Mouse (Mus musculus) cerebellum, adult 11 months (tissue): Measurements from ENCODE around the gene Pml.
"Not testable (repeated sequence)": the region's sequence is repeated elsewhere in the genome, so short reads cannot be mapped to it uniquely, and the experiment has no call there.

ENCODE experiments used
- DNase-seq: peaks from one replicate; pipeline ENCODE4 v3.0.0; 2022

The Pml gene

DNA sequence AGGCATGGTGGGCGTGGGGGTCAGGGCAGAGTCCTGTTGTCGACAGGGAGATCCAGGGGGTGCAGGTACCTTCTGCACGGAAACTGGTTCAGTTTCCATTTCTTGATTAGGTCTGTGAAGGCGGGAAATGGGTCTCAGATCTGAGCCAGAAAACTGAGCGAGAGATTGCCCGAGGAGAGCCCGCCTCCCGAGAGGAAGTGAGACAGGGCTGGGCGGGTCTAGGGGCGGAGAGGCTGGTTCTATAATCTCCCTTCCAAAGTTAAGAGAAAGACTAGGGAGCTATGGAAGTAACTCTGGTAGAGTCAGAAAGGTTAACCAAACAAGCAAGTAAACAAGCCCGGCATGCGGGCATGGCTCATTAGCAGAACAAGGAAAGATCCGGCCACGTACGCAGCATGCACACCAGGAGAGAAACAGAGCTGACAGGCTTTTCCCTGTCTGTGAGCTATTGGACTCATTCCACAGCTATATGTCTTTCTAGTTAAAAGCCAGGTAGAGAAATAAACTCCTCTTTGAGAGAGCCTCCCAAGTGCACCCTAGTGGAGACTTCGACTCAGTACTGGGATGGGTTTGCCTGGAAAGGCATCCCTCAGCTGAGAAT is at the start of gene Pml:
Gene Pml, minus strand, starts transcription at position 195 of the 601 bp plus-strand sequence.
- peak; percentile 39 for DNase-seq

DNA sequence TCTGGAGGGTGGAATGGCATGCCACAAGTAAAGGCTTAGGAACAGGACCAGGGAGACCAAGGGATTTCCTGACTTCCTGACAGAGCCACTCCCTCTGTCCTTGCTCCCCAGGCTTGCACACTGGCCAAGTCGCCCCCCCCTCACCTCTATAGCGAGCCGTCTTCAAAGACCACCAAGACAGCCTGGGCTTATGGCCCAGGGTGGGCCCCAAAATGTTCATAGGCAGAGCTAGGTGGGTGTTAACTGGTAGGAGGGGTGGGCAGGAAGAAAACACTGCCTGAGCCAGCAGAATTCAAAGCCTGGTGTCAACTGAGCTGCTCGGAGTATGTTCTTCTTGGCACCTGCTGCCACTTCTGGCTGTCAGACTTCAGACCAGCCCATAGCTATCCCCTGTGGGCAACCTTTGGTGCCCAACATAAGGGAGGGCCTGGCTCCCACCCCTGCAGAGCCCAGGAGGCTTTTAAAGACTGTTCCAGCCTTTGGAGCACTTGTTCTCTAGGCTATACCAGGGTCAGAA is 48.4 kb upstream of the Pml start:
- no peak for DNase-seq

DNA sequence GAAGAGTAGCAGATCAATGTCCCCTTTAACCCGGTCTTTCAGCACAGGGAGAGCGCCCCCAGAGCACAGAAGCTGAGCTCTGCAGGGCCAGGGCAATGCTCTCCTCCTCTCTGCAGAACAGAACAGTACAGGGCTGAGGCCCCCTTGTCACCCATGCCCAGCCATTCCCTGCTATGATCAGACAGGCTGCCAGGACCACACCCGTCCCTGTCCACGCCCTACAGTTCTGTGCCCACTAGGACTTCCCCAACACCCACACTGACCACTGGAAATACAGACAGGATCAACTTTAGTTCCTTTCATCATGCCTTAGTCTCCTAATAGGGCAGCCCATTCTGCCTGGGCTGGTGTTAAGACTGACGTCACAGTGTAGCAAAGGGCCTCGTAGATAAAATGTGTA is 47.5 kb upstream of the Pml start:
- no peak for DNase-seq

- no peak for DNase-seq
These were observed 46.3 kb upstream of the Pml start for GRCm38 (mm10) chr9:58295766-58296361.

GRCm38 (mm10) chr9:58295345-58295744 is 45.8 kb upstream of the Pml start:
- DNase-seq: no peak

DNA sequence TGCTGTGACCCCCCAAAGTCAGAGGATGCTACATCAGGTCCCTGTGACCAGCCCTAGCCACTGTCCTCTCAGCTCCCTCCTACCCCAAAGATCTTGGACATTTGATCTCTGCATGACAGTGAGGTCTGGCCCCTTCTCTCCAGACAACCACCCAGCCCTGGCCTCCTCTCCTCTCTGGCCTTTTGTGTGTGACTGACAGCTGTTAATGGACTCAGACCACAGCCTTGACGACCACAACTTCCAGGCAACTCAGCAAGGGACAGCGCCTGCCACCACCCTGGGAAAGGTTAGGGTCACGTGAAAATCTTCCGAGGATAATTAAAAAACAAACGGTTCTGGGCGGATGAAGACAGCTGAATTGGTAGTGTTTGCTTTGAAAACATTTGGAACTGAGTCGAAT is 44.9 kb upstream of the Pml start:
- no peak for DNase-seq

GRCm38 (mm10) chr9:58289901-58290300 is 40.3 kb upstream of the Pml start:
- DNase-seq: no peak

DNA sequence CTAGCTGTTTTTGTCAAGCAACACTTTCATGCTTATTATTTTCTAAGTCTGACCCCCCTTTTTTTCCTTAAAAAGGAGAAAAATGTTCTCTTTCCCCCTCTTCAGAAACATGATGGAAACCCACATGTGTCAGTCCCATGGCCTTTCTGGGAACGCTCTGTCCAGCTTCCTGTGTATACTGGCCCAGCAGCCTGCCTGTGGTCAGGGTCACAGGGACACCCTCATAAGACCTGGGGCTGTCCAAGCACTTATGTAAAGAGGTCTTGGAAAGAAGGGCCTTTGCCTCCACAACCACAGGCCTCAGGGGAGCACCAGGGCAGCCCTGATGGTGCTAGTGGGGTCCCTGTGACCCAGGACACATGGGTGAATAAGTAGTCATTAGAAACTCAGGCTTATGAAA is 39.5 kb upstream of the Pml start:
- DNase-seq: no peak

DNA sequence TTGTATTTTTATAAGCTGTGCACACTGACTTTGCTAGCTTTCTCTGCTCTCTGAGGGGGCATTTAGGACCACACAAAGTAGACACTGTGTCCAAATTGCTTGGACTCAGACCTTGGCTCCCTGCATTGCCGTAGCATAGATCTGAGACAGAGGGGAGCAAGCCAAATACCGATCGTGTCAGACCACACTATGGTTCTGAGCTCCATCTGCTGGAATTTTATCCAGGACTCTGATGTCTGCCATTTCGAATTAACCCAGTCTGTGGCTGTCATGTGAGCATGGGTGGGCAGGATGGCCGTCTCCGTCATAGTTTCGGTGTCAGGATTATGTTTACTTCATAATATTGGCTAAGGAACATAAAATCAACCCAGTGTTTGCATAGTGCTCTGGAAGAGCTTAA is 33.8 kb upstream of the Pml start:
- DNase-seq: no peak

DNA sequence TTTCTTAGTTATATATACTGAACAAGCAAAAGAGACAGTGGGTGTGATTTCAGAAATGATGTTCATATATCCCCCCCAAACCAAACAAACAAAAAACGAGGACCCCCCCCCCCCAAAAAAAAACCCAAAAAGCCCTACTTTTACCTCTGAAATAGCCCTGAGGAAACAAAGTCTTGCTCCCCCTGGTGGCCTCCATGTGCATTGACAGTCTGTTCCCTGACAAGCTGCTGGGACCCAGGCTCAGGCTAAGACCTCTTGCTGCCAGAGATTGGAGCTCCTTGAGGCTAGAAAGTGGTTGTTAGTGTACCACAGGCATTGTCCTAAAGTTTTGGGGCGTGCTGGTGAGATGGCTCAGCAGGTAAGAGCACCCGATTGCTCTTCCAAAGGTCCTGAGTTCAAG is 32.0 kb upstream of the Pml start:
- DNase-seq: peak; percentile 18

DNA sequence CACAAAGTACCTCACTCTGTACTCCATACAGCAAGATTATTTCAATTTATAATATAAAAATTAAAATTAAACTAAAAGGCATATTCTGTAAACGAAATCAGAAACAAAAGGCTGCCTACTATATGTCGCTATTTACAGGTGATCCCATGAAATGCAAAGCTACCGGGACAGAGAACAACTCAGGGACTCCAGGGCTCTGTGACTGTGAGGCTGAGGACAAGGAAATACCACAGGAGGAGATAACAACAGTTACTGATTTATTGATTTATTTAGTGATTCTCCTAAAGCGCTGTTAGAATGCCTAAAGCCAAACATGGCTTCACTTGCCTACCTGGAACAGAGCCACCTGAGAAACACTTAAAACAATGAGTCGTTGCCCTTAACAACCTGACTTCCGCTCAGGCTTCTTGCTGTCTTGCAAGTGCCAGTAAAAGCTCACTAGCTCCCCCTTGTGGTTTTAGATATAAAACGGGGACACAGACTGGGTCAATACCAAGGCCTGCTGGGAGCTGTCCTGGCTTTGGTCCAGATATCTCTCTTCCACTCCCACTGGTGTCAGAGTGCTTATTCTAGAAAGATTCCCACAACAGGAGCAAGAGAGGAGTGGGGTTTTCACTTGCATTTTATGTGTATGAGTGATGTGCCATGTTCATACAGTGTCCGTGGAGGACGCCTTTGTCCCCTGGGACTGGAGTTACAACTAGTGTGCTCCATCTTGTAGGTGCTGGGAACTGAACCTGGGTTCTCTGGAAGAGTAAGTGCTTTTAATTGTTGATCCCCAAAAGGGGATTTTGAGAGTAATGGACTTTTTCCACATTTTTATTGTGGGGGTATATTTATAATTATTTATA is 30.9 kb upstream of the Pml start:
- DNase-seq: peak; percentile 53

DNA sequence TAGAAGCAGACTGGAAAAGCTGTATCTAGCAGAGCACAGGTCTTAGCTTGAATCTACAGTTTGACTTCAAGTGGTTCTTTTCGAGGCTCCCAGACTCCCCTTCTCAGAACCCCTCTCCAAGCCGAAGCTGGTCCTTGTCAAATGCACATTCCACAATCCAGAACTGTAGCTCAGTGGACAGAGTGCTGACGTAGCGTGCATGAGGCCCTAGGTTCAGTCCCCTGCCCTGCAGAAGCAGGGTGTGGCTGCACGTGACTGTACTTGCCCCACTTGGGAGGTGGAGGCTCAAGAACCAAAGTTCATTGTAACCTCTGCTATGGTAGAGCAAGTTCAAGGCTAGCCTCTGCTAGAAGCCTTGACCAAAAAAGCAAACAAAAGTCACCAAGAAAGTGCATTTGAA is 30.2 kb upstream of the Pml start:
- DNase-seq: no peak

- no peak for DNase-seq
These were observed 29.5 kb upstream of the Pml start for GRCm38 (mm10) chr9:58278821-58279723.

- DNase-seq: no peak
These were observed 28.7 kb upstream of the Pml start for GRCm38 (mm10) chr9:58278313-58278712.

DNA sequence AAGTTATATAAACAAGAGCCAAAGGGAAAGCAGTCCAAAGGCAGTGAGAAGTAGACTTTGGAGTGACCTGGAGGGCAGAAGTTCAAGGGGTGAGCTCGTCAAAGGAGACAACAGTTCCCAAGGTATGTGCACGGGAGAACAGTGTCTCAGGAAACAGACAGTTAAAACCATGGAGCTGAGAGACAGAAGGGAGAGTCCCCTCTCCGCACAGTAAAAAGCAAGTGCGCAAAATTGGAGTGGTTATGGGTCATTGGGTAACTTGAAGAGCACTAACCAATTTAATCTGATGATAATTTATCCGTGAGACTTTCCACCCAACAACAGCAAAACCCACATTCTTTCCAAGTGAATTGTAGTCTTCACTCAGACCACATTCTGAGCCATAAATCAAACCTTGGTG is 26.8 kb upstream of the Pml start:
- no peak for DNase-seq

GRCm38 (mm10) chr9:58275797-58276196 is 26.2 kb upstream of the Pml start:
- no peak for DNase-seq

DNA sequence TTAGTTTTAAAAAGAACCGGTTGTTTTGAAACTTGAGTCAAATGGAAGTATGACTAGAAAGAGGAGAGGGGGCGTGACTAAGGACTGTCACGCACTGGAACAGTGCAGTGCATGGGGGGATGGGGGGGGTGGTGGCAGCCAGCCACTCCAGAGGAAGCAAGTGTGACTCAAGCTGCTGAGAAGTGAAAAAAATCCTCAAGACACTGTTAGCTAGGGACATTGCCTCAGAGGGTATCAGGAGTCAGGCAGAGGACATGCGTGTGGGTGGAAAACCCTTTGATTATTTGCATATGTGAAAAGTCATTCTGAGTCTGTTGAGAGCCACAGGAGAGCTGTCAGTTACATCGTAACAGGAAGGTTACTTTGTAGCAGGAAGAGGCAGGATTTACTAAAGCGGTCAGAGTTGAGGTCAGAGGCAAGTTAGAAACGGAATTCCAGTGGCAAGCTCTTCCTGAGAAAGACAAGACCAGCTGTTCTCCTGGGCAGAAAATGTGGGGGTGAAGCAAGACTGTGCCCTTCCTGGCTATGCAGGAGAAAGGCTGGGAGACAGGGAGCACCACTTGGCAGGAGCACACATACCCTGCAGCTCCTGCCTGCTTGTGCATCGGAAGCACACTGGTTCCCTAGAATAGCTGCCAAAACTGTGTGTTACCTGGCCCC is 25.7 kb upstream of the Pml start:
- DNase-seq: no peak

DNA sequence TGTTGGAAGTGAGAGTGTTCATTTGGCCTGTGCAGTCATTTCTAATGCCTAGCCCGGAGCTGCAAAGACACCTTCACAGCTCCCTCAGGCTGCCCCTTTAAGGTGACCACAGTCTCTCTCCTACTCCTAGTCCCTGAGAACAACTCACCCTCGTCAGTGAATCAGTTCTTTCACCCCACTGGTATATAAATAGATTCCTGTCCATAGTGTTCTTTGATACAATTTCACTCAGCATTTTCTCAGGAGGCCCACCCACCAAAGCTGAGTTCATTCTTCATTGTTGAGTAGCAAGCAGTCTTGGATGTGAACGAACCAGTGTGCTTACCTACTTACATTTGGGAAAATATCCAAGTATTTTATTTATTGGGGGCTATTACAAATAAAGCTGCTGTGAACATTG is 25.0 kb upstream of the Pml start:
- no peak for DNase-seq

GRCm38 (mm10) chr9:58274101-58274604 is 24.6 kb upstream of the Pml start:
- no peak for DNase-seq

DNA sequence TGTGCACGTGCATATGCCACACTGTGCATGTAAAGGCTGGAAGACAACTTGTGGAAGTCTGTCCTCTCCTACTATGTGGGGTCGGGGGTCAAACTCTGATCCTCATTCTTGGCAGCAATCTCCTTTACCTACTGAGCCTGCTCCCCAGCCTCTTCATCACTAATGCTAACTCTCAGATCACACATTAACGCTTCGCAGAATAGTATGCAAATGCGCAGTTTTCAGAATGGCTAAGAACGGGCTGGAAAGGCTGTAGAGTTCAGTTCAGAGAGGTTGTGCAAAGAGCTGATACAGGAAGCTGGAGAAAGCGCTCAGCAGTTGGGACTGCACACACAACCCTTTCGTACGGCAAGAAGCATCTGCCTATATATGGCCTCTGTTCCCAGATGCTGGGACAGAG is 23.3 kb upstream of the Pml start:
- DNase-seq: no peak

GRCm38 (mm10) chr9:58272068-58272541 is 22.5 kb upstream of the Pml start:
- no peak for DNase-seq

DNA sequence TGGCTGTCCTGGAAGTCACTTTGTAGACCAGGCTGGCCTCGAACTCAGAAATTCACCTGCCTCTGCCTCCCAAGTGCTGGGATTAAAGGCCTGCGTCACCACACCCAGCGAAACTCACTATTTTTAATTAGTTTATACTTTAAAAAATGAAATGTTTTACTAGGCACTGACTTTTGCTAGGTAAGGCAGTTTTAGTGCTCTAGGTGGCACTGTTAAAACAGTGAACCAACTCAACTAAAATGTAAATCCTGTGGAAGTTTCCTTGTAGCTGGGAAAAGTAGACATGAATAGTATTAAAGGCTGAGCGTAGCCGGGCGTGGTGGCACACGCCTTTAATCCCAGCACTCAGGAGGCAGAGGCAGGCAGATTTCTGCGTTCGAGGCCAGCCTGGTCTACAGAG is 22.0 kb upstream of the Pml start:
- not testable (repeated sequence) for DNase-seq
